9 mouse cellular contexts compared by ENCODE assay signal in the genomic region with DNA sequence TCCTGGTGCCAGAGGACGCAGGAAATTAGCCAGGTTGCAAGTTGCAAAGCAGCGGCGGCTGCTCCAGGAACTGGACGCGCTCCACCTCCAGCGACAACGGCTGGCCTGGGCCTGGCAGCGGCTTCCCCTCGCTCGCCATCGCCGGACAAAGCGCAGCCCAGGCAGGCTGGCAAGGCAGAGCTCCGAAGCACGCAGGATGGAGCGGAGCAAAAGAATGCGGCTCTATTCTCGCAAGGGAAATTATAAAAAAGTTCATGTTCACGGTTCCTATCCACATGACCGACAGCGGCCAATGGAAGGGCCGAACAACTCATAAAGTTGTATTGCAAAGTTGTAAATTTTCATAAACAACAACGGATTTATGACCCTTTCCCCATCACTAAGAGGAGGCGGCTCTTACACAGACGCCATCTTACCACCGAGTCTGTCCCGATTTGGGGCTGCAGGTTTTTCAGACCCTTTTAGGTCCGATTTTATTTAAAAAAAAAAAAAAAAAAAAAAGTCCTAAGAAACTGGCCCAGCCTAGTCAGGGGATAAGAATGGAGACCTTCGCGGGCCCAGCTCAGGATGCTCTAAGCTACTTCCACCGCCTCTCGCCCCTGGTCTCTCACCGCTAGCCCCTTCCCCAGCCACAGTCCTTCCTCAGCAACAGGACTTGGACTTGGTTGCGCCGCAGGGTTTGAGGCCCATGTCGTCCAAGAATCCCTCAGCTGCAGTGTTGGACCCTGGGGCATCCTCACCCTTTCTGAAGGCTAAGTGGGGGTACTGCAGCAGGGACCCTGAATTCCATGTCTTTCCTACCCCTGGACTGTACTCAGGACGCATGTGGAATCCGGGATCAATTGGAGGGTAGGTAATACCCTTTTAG. TPM values are rescaled to one million over a fixed set of nuclear protein-coding genes. Genes with fewer than 3 reads are reported as not detected.
A peak's percentile ranks its signal among the peaks of the same experiment; 100 is the strongest.
DNase-seq lines count a peak whose midpoint lies in the region; ATAC-seq and TF ChIP-seq lines count a peak whose summit lies in the region.
"Had no signal": no experiment of that assay in that cellular context is flagged by ENCODE, and none has a peak within 500 bp of the region (broad histone marks: within the 10 kb centered on the region; RNA-seq: fewer than 3 reads in every experiment).

TSS of gene Hoxa3 (minus strand) at position 218 of the 868 bp plus-strand sequence.
TSS of gene Gm28308 (minus strand) at position 221 of the 868 bp plus-strand sequence.

- H3K36me3 ChIP-seq in heart, postnatal 0 days (replicated peaks; ENCODE audit: control insufficient read depth, insufficient read depth, low read length), result no peaks in the 10 kb centered on the region
- no peaks in the 10 kb centered on the region for H3K36me3 ChIP-seq in limb, embryonic 14.5 days (ENCODE audit: control insufficient read depth, insufficient read depth, low read length)
- no peaks in the 10 kb centered on the region for H3K36me3 ChIP-seq in neural tube, embryonic 15.5 days
- H3K36me3 ChIP-seq in midbrain, embryonic 16.5 days (ENCODE audit: control insufficient read depth, insufficient read depth, low read length), result no peaks in the 10 kb centered on the region
- H3K36me3 ChIP-seq: embryonic facial prominence, embryonic 12.5 days had no signal

- H3K4me2 ChIP-seq in heart, postnatal 0 days (ENCODE audit: low read depth, low read length), result peak within 1 kb of the TSS; percentile 43
- peak within 1 kb of the TSS; percentile 75 for H3K4me2 ChIP-seq in limb, embryonic 14.5 days (replicated peaks; ENCODE audit: low read depth, low read length, severe bottlenecking)
- H3K4me2 ChIP-seq in neural tube, embryonic 15.5 days, result peak within 1 kb of the TSS; percentile 85
- no peak within 1 kb of the TSS for H3K4me2 ChIP-seq in midbrain, embryonic 16.5 days (ENCODE audit: low read length)
- H3K4me2 ChIP-seq: embryonic facial prominence, embryonic 12.5 days had no signal

- no peaks in the 10 kb centered on the region for H3K9me3 ChIP-seq in heart, postnatal 0 days (replicated peaks; ENCODE audit: control insufficient read depth, low read length)
- H3K9me3 ChIP-seq in limb, embryonic 14.5 days (ENCODE audit: control insufficient read depth, low read length), result no peaks in the 10 kb centered on the region
- no peaks in the 10 kb centered on the region for H3K9me3 ChIP-seq in neural tube, embryonic 15.5 days (replicated peaks)
- H3K9me3 ChIP-seq in midbrain, embryonic 16.5 days (replicated peaks; ENCODE audit: control insufficient read depth, low read length, poor library complexity, severe bottlenecking), result no peaks in the 10 kb centered on the region
- H3K9me3 ChIP-seq: embryonic facial prominence, embryonic 12.5 days had no signal

- ATAC-seq in CD4-positive, CD25-positive, alpha-beta regulatory T cell, adult 4 months, result peak; percentile 28
- no peak for ATAC-seq in heart, postnatal 0 days (ENCODE audit: insufficient read depth, low read depth)
- peak; percentile 68 for ATAC-seq in limb, embryonic 14.5 days (ENCODE audit: low FRiP score, low read depth)
- ATAC-seq in neural tube, embryonic 15.5 days (ENCODE audit: low FRiP score), result peak; percentile 74
- ATAC-seq in midbrain, embryonic 16.5 days, result no peak

- TF ChIP-seq POLR2A in limb, embryonic 14.5 days (IDR thresholded peaks at IDR 0.05; ENCODE audit: borderline replicate concordance, extremely low read depth, insufficient read depth, insufficient read length), result peak; percentile 92; the same call in 1 of the 2 replicates

- DNase-seq in adrenal gland, postnatal 10 days, result peak; percentile 85
- DNase-seq in heart, postnatal 0 days (ENCODE audit: low spot score), result no peak
- peak; percentile 86 for DNase-seq in limb, embryonic 14.5 days (ENCODE audit: low spot score)
- no peak for DNase-seq in layer of hippocampus, adult 2 months (ENCODE audit: low spot score in 2 of 2)
- no peak for DNase-seq in left cerebral cortex, postnatal 14 days (ENCODE audit: low spot score in 2 of 2)

- H3K27ac ChIP-seq in heart, postnatal 0 days (ENCODE audit: low read depth), result no peak within 1 kb of the TSS
- peak within 1 kb of the TSS; percentile 91 for H3K27ac ChIP-seq in limb, embryonic 14.5 days (replicated peaks; ENCODE audit: low read depth, low read length)
- H3K27ac ChIP-seq in neural tube, embryonic 15.5 days (replicated peaks), result peak within 1 kb of the TSS; percentile 100
- H3K27ac ChIP-seq in layer of hippocampus, adult 2 months, result no peak within 1 kb of the TSS
- no peak within 1 kb of the TSS for H3K27ac ChIP-seq in midbrain, embryonic 16.5 days (ENCODE audit: low read length)
- H3K27ac ChIP-seq: embryonic facial prominence, embryonic 12.5 days had no signal

- no peaks in the 10 kb centered on the region for H3K4me1 ChIP-seq in heart, postnatal 0 days (ENCODE audit: control insufficient read depth, insufficient read depth)
- peaks cover 50% of the 10 kb centered on the region for H3K4me1 ChIP-seq in limb, embryonic 14.5 days (ENCODE audit: control insufficient read depth, insufficient read depth, low read length)
- H3K4me1 ChIP-seq in neural tube, embryonic 15.5 days, result peaks cover 57% of the 10 kb centered on the region
- H3K4me1 ChIP-seq in midbrain, embryonic 16.5 days (ENCODE audit: control insufficient read depth, insufficient read depth, low read length), result peaks cover 2% of the 10 kb centered on the region; the same call in 1 of the 2 replicates

- H3K27me3 ChIP-seq in heart, postnatal 0 days (ENCODE audit: control insufficient read depth, insufficient read depth, low read length), result peaks cover 100% of the 10 kb centered on the region
- H3K27me3 ChIP-seq in limb, embryonic 14.5 days (ENCODE audit: control insufficient read depth, insufficient read depth, low read length), result peaks cover 29% of the 10 kb centered on the region
- H3K27me3 ChIP-seq in neural tube, embryonic 15.5 days (replicated peaks), result no peaks in the 10 kb centered on the region
- peaks cover 86% of the 10 kb centered on the region for H3K27me3 ChIP-seq in midbrain, embryonic 16.5 days (ENCODE audit: control insufficient read depth, insufficient read depth, low read depth, low read length)

- H3K4me3 ChIP-seq in heart, postnatal 0 days (ENCODE audit: low read depth, low read length), result peak within 1 kb of the TSS; percentile 32
- peak within 1 kb of the TSS; percentile 65 for H3K4me3 ChIP-seq in limb, embryonic 14.5 days (replicated peaks; ENCODE audit: low read length)
- peak within 1 kb of the TSS; percentile 81 for H3K4me3 ChIP-seq in neural tube, embryonic 15.5 days (replicated peaks)
- no peak within 1 kb of the TSS for H3K4me3 ChIP-seq in layer of hippocampus, adult 2 months
- H3K4me3 ChIP-seq in midbrain, embryonic 16.5 days (ENCODE audit: low read depth, low read length), result no peak within 1 kb of the TSS
- H3K4me3 ChIP-seq: embryonic facial prominence, embryonic 12.5 days had no signal

- 4% methylated on average over 38 of the region's 38 CpGs for WGBS in heart, postnatal 0 days
- WGBS in limb, embryonic 14.5 days, result 2% methylated on average over 38 of the region's 38 CpGs
- WGBS in neural tube, embryonic 15.5 days, result 4% methylated on average over 38 of the region's 38 CpGs
- 3% methylated on average over 38 of the region's 38 CpGs for whole genome bisulfite sequencing in midbrain, embryonic 16.5 days

- no peak for TF ChIP-seq CTCF in heart, postnatal 0 days (IDR thresholded peaks at IDR 0.05; ENCODE audit: low read depth)
- TF ChIP-seq CTCF in layer of hippocampus, adult 2 months (conservative IDR thresholded peaks at IDR 0.05), result no peak

- intact Hi-C loops in left cerebral cortex, postnatal 14 days (cut with DNase I), result loop anchor here (5.0 kb wide), 1 partner anchor 1036 kb away; no protein-coding TSS in a partner anchor

- no peak within 1 kb of the TSS for H3K9ac ChIP-seq in heart, postnatal 0 days (replicated peaks; ENCODE audit: low read depth, low read length)
- H3K9ac ChIP-seq in limb, embryonic 14.5 days (ENCODE audit: low read depth, low read length, severe bottlenecking), result peak within 1 kb of the TSS; percentile 84
- peak within 1 kb of the TSS; percentile 99 for H3K9ac ChIP-seq in neural tube, embryonic 15.5 days (replicated peaks)
- H3K9ac ChIP-seq in midbrain, embryonic 16.5 days (ENCODE audit: low read depth, low read length), result no peak within 1 kb of the TSS
- H3K9ac ChIP-seq: embryonic facial prominence, embryonic 12.5 days had no signal

- TF ChIP-seq EP300 in heart, postnatal 0 days (IDR thresholded peaks at IDR 0.05; ENCODE audit: low read depth), result no peak

RNA-seq across cellular contexts. Expression of gene Hoxa3, which starts in this region (rescaled TPM):
- under 1 TPM in 1 of 2 experiments, not detected in 1; 0.15 TPM for polyA plus RNA-seq in CD4-positive, CD25-positive, alpha-beta regulatory T cell, adult 4 months (2017; shearing (Covaris generic))
- 10 to 100 TPM in 1 of 2 experiments, 1 to 10 TPM in 1; 5.9 to 13.5 TPM for total RNA-seq in adrenal gland, postnatal 10 days (2021)
- total RNA-seq in heart, postnatal 0 days (2014; rRNA removed; ENCODE audit: low replicate concordance), result 2.3 TPM in 1 of 2 replicates, not detected in the other
- polyA plus RNA-seq in heart, postnatal 0 days (2015; fragmentation: Nextera tagmentation; extraction: Ambion mirVana), result 0.36 and 0.37 TPM in 2 replicates
- 12.0 and 15.9 TPM in 2 replicates for polyA plus RNA-seq in limb, embryonic 14.5 days (2012; rRNA removed)
- 2.7 and 3.4 TPM in 2 replicates for polyA plus RNA-seq in limb, embryonic 14.5 days (2014; fragmentation: Nextera tagmentation; extraction: Ambion mirVana)
- polyA plus RNA-seq in neural tube, embryonic 15.5 days (2015; fragmentation: Nextera tagmentation; extraction: Ambion mirVana), result 10.7 and 14.6 TPM in 2 replicates
- not detected for total RNA-seq in layer of hippocampus, adult 2 months (2021)
- total RNA-seq in left cerebral cortex, postnatal 14 days (2021), result not detected
- polyA plus RNA-seq in midbrain, embryonic 16.5 days (2015; fragmentation: Nextera tagmentation; extraction: Ambion mirVana), result not detected in 2 replicates

RNA-seq across cellular contexts. Expression of gene Gm28308, which starts in this region (rescaled TPM):
- polyA plus RNA-seq in CD4-positive, CD25-positive, alpha-beta regulatory T cell, adult 4 months (2017; shearing (Covaris generic)), result not detected
- 1 to 10 TPM in 1 of 2 experiments, under 1 TPM in 1; 0.91 to 1.5 TPM for total RNA-seq in adrenal gland, postnatal 10 days (2021)
- not detected in 2 replicates for total RNA-seq in heart, postnatal 0 days (2014; rRNA removed; ENCODE audit: low replicate concordance)
- polyA plus RNA-seq in heart, postnatal 0 days (2015; fragmentation: Nextera tagmentation; extraction: Ambion mirVana), result not detected in 2 replicates
- polyA plus RNA-seq in limb, embryonic 14.5 days (2012; rRNA removed), result 3.2 and 4.6 TPM in 2 replicates
- polyA plus RNA-seq in limb, embryonic 14.5 days (2014; fragmentation: Nextera tagmentation; extraction: Ambion mirVana), result 1.1 TPM in 1 of 2 replicates, not detected in the other
- polyA plus RNA-seq in neural tube, embryonic 15.5 days (2015; fragmentation: Nextera tagmentation; extraction: Ambion mirVana), result not detected in 2 replicates
- total RNA-seq in layer of hippocampus, adult 2 months (2021), result not detected
- not detected for total RNA-seq in left cerebral cortex, postnatal 14 days (2021)
- polyA plus RNA-seq in midbrain, embryonic 16.5 days (2015; fragmentation: Nextera tagmentation; extraction: Ambion mirVana), result not detected in 2 replicates
- polyA plus RNA-seq: embryonic facial prominence, embryonic 12.5 days had no signal

Comparison
In these comparisons a context has a peak if more than half of its experiments do, and no peak if none do; other contexts are left out.
1. Peak in ATAC-seq in CD4-positive, CD25-positive, alpha-beta regulatory T cell, adult 4 months; RNA of the genes that start here not detected or under 1 TPM.
2. ATAC-seq: peak in limb, embryonic 14.5 days (single experiment) and neural tube, embryonic 15.5 days (single experiment); none in heart, postnatal 0 days (single experiment) and midbrain, embryonic 16.5 days (single experiment).
3. DNase-seq: peak in adrenal gland, postnatal 10 days (single experiment) and limb, embryonic 14.5 days (single experiment); none in heart, postnatal 0 days (single experiment), layer of hippocampus, adult 2 months (0 of 2) and left cerebral cortex, postnatal 14 days (0 of 2).
4. H3K27ac ChIP-seq: peak in limb, embryonic 14.5 days (single experiment) and neural tube, embryonic 15.5 days (single experiment); none in heart, postnatal 0 days (single experiment), layer of hippocampus, adult 2 months (single experiment) and midbrain, embryonic 16.5 days (single experiment).
5. H3K4me3 ChIP-seq: peak in heart, postnatal 0 days (single experiment), limb, embryonic 14.5 days (single experiment) and neural tube, embryonic 15.5 days (single experiment); none in layer of hippocampus, adult 2 months (single experiment) and midbrain, embryonic 16.5 days (single experiment).
6. H3K9ac ChIP-seq: peak in limb, embryonic 14.5 days (single experiment) and neural tube, embryonic 15.5 days (single experiment); none in heart, postnatal 0 days (single experiment) and midbrain, embryonic 16.5 days (single experiment).